Mouse (Mus musculus) hindbrain, embryonic 15.5 days (tissue): Measurements from ENCODE around the gene Olfr1499. TPM values are rescaled to one million over a fixed set of nuclear protein-coding genes. Genes with fewer than 3 reads are reported as not detected.
"Not testable (repeated sequence)": the region's sequence is repeated elsewhere in the genome, so short reads cannot be mapped to it uniquely, and the experiment has no call there.

Experiments used
- ATAC-seq: fragments of 200-750 bp; cut with Nextera tagmentation; 2 replicates; pipeline ENCODE4 v1.8.0; 2017; ENCODE audit warnings: low read depth, moderate number of reproducible peaks, moderate TSS enrichment; ENCODE audit not compliant: low FRiP score
- H3K27ac ChIP-seq: fragments of 300-500 bp; sonication (generic); replicated peaks from 2 replicates; pipeline ENCODE4 v1.5.1; 2015; ENCODE audit warnings: mild to moderate bottlenecking, inconsistent platforms
- H3K27me3 ChIP-seq: fragments of 300-500 bp; sonication (generic); 2 replicates; pipeline ENCODE4 v1.6.1; 2015; ENCODE audit warnings: control low read depth, inconsistent platforms
- H3K36me3 ChIP-seq: fragments of 300-500 bp; sonication (generic); 2 replicates; pipeline ENCODE4 v1.6.1; 2015; ENCODE audit warnings: control low read depth, inconsistent platforms
- H3K4me1 ChIP-seq: fragments of 300-500 bp; sonication (generic); replicated peaks from 2 replicates; pipeline ENCODE4 v1.6.1; 2015; ENCODE audit warnings: control low read depth, inconsistent platforms
- H3K4me2 ChIP-seq: fragments of 300-500 bp; sonication (generic); 2 replicates; pipeline ENCODE4 v1.6.1; 2015; ENCODE audit warnings: moderate library complexity, mild to moderate bottlenecking, inconsistent platforms
- H3K4me3 ChIP-seq: fragments of 300-500 bp; sonication (generic); 2 replicates; pipeline ENCODE4 v1.5.1; 2015; ENCODE audit warnings: mild to moderate bottlenecking, inconsistent platforms
- H3K9ac ChIP-seq: fragments of 300-500 bp; sonication (generic); 2 replicates; pipeline ENCODE4 v1.6.1; 2015; ENCODE audit warnings: inconsistent platforms
- H3K9me3 ChIP-seq: fragments of 300-500 bp; sonication (generic); 2 replicates; pipeline ENCODE4 v1.6.1; 2016; ENCODE audit warnings: control low read depth, inconsistent platforms
- WGBS: fragments of 180-500 bp; shearing (Covaris S2); methylation state at CpG from one replicate; pipeline ENCODE4 v1.1.7; 2015; 5-methylcytosine and 5-hydroxymethylcytosine counted together
- polyA plus RNA-seq: library from polyadenylated mRNA; unstranded; fragments of >200 nt; fragmentation: Nextera tagmentation; extraction: Ambion mirVana; gene quantifications from 2 replicates; pipeline ENCODE4 v1.2.1, GENCODE M21; 2015

The Olfr1499 gene
- polyA plus RNA-seq: not detected in 2 replicates

DNA sequence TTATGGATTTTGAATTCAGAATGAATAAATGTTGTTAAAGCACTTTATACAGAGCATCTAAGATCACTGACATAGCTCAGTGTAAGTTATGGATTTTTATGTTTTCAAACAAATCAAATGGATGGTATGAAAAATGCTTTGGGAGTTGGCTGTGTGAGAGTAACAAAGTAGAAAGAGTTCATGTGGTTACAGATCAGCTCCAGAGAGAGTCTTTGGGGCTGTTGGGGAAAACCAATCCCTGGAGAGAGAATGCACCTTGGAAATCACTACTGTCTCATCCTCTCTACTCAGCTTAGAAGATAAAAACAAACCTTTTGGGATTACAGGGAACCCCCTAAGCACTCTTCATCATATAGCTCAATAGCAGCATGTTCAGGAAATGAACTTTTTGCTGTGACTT, at the start of gene Olfr1499:
TSS of gene Olfr1499 (minus strand) at position 101 of the 400 bp plus-strand sequence.
- no peak for ATAC-seq
- H3K9me3 ChIP-seq: no peaks in the 10 kb centered on the region

GRCm38 (mm10) chr19:13861495-13861894, 42.2 kb upstream of the Olfr1499 start, which contains the start of gene Olfr1502:
TSS of gene Olfr1502 (plus strand) at chr19:13861795.
- no peak within 1 kb of the TSS for H3K27ac ChIP-seq
- H3K4me2 ChIP-seq: no peak within 1 kb of the TSS
- H3K4me1 ChIP-seq: no peaks in the 10 kb centered on the region
- no peaks in the 10 kb centered on the region for H3K27me3 ChIP-seq
- 88% methylated on average over 1 of the region's 1 CpGs for WGBS
- H3K4me3 ChIP-seq: no peak within 1 kb of the TSS
- no peak for ATAC-seq
- no peak within 1 kb of the TSS for H3K9ac ChIP-seq
- no peaks in the 10 kb centered on the region for H3K9me3 ChIP-seq
- H3K36me3 ChIP-seq: no peaks in the 10 kb centered on the region

More for the DNA sequence above, at the start of gene Olfr1499:
- H3K9ac ChIP-seq: no peak within 1 kb of the TSS
- H3K36me3 ChIP-seq: no peaks in the 10 kb centered on the region
- H3K27ac ChIP-seq: no peak within 1 kb of the TSS
- H3K4me2 ChIP-seq: no peak within 1 kb of the TSS
- H3K27me3 ChIP-seq: no peaks in the 10 kb centered on the region
- no peak within 1 kb of the TSS for H3K4me3 ChIP-seq
- no peaks in the 10 kb centered on the region for H3K4me1 ChIP-seq

GRCm38 (mm10) chr19:13850592-13850991, 31.3 kb upstream of the Olfr1499 start, which contains the start of gene Olfr1501:
TSS of gene Olfr1501 (minus strand) at chr19:13850692.
- not testable (repeated sequence) for H3K9me3 ChIP-seq, H3K9ac ChIP-seq, H3K4me2 ChIP-seq, H3K27ac ChIP-seq, H3K27me3 ChIP-seq, H3K4me3 ChIP-seq, H3K36me3 ChIP-seq, ATAC-seq, H3K4me1 ChIP-seq

DNA sequence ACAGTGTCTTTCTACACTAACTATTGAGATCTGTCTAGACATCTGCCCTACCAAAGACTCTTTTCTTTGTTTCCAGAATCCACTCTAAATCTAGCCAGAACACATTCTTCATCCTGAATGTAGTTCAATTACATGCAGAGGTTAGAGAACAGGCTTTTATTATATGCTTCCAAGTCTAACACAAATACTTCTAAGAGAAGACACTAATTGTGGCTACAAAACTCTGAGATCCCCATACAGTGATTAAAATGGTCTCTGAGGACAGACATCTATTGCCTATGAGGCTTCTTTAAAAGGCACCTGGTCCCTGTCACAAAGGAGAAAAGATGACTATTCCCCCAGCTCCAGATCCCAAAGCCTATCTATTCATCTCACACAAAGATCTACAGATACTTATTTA, 11.1 kb upstream of the Olfr1499 start, which contains the start of gene Olfr1500:
TSS of gene Olfr1500 (minus strand) at position 101 of the 400 bp plus-strand sequence.
- H3K27me3 ChIP-seq: no peaks in the 10 kb centered on the region
- no peak within 1 kb of the TSS for H3K4me3 ChIP-seq
- no peak within 1 kb of the TSS for H3K4me2 ChIP-seq
- H3K9ac ChIP-seq: no peak within 1 kb of the TSS
- no peaks in the 10 kb centered on the region for H3K9me3 ChIP-seq
- H3K27ac ChIP-seq: no peak within 1 kb of the TSS
- no peak for ATAC-seq
- no peaks in the 10 kb centered on the region for H3K36me3 ChIP-seq
- no peaks in the 10 kb centered on the region for H3K4me1 ChIP-seq

DNA sequence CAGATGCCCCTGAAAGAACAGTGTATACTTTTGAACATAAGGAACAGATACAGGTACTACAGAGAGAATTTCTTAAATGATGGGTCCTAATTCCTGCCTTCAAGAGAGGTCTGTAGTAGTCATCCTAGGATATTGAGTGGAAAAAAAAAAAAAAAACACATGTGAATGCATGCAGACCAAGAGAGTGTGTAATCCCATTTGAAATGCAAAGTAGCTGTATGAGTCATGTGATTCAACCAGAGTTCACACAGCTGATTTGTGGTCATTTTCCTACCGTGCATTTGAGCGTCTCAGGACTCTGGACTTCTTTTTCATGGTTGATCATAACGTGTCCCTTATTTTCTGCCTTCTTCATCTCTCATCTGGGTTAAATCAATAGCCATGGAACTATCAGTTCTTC, 9.2 kb upstream of the Olfr1499 start:
- no peaks in the 10 kb centered on the region for H3K36me3 ChIP-seq
- ATAC-seq: no peak
- WGBS: 80% methylated on average over 3 of the region's 3 CpGs
- H3K4me2 ChIP-seq: no peak overlapping the region
- no peak overlapping the region for H3K4me3 ChIP-seq
- no peaks in the 10 kb centered on the region for H3K9me3 ChIP-seq
- no peak overlapping the region for H3K9ac ChIP-seq
- no peak overlapping the region for H3K27ac ChIP-seq
- no peaks in the 10 kb centered on the region for H3K4me1 ChIP-seq
- H3K27me3 ChIP-seq: no peaks in the 10 kb centered on the region

- ATAC-seq: no peak
- H3K27me3 ChIP-seq: no peaks in the 10 kb centered on the region
- no peak overlapping the region for H3K4me2 ChIP-seq
- H3K4me1 ChIP-seq: no peaks in the 10 kb centered on the region
- no peak overlapping the region for H3K27ac ChIP-seq
- no peaks in the 10 kb centered on the region for H3K9me3 ChIP-seq
- H3K9ac ChIP-seq: no peak overlapping the region
- WGBS: 71% methylated on average over 5 of the region's 5 CpGs
- H3K36me3 ChIP-seq: no peaks in the 10 kb centered on the region
- H3K4me3 ChIP-seq: no peak overlapping the region
Measured at GRCm38 (mm10) chr19:13820847-13821246, 1.6 kb upstream of the Olfr1499 start.

DNA sequence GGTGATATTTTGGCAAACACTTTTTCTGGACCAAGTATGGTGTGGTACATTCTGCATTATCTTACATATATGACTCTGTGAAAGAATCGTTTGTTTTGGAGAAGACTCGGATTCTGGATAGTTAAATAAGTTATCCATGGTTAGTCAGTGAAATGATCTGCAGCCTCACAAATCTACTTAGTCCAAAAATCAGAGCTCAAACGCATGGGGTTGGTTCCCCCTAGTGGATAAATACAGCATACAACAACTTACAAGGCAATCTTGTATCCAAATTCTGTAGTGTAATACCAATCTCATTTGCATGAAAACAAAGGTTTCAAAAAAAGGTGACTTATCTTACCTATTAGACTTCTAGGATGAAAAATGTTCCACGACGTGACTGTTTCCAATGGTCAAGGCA, 420 bp downstream of the Olfr1499 start:
- Histone ChIP-seq H3K4me1 (no peaks in the 10 kb centered on the region), H3K9me3 (no peaks in the 10 kb centered on the region), H3K9ac (no peak overlapping the region), H3K27ac (no peak overlapping the region), H3K4me3 (no peak overlapping the region), H3K36me3 (no peaks in the 10 kb centered on the region), H3K4me2 (no peak overlapping the region), H3K27me3 (no peaks in the 10 kb centered on the region)
- no peak for ATAC-seq
- 35% methylated on average over 5 of the region's 5 CpGs for WGBS

DNA sequence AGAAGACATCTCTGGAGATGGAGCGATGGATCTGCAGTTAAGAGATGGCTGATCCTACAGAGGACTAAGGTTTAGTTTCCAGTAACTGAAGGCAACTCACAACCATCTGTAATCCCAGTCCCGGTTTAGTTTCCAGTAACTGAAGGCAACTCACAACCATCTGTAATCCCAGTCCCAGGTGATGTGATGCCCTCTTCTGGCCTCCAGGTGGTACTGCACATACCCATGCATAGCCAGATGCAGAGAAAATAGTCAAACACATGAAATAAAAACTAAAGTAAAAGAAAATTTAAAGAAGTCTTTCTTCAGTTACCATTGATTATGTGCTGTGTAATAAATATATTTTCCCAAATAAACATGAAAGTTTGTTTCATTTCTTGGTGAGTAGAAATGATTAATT, 6.4 kb downstream of the Olfr1499 start:
- WGBS: 66% methylated on average over 2 of the region's 2 CpGs
- no peaks in the 10 kb centered on the region for H3K9me3 ChIP-seq
- no peaks in the 10 kb centered on the region for H3K27me3 ChIP-seq
- ATAC-seq: no peak
- H3K4me2 ChIP-seq: no peak overlapping the region
- no peaks in the 10 kb centered on the region for H3K4me1 ChIP-seq
- H3K36me3 ChIP-seq: no peaks in the 10 kb centered on the region
- no peak overlapping the region for H3K27ac ChIP-seq
- H3K9ac ChIP-seq: no peak overlapping the region
- H3K4me3 ChIP-seq: no peak overlapping the region

GRCm38 (mm10) chr19:13805486-13805885, 13.8 kb downstream of the Olfr1499 start:
- WGBS: 68% methylated on average over 1 of the region's 1 CpGs

GRCm38 (mm10) chr19:13798102-13798501, 21.1 kb downstream of the Olfr1499 start, which contains the start of gene Olfr1497:
TSS of gene Olfr1497 (minus strand) at chr19:13798202.
- H3K27me3 ChIP-seq: no peaks in the 10 kb centered on the region
- H3K9me3 ChIP-seq: no peaks in the 10 kb centered on the region
- no peaks in the 10 kb centered on the region for H3K4me1 ChIP-seq
- H3K4me2 ChIP-seq: no peak within 1 kb of the TSS
- H3K36me3 ChIP-seq: no peaks in the 10 kb centered on the region
- no peak within 1 kb of the TSS for H3K9ac ChIP-seq
- H3K27ac ChIP-seq: no peak within 1 kb of the TSS
- ATAC-seq: no peak
- no peak within 1 kb of the TSS for H3K4me3 ChIP-seq

More at GRCm38 (mm10) chr19:13805486-13805885, 13.8 kb downstream of the Olfr1499 start:
- H3K36me3 ChIP-seq, H3K9me3 ChIP-seq, H3K9ac ChIP-seq, H3K4me2 ChIP-seq, H3K4me3 ChIP-seq, H3K4me1 ChIP-seq, ATAC-seq, H3K27ac ChIP-seq, H3K27me3 ChIP-seq: not testable (repeated sequence)

DNA sequence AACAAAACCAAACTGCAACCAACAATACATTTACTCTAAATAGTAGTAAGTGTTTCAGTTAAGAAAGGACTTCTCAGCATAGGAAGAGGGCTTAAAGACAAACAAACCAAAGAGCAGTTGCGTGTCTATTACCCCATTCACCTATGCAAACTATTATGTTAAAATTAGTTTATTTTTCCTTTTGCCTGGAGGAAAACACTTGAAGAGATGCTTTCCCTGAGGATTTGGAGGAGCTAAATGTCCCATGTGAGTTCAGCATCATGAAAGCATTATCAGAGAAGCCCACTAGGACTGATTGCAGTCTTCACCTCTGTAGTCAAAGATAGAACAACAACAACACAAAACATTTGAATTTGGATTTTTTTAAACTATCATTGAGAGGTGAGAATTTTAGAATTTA, 41.7 kb downstream of the Olfr1499 start, which contains the start of gene Olfr1496:
TSS of gene Olfr1496 (plus strand) at position 301 of the 400 bp plus-strand sequence.
- Histone ChIP-seq H3K4me1 (no peaks in the 10 kb centered on the region), H3K27me3 (no peaks in the 10 kb centered on the region), H3K4me2 (no peak within 1 kb of the TSS), H3K4me3 (no peak within 1 kb of the TSS), H3K9ac (no peak within 1 kb of the TSS), H3K9me3 (no peaks in the 10 kb centered on the region), H3K27ac (no peak within 1 kb of the TSS), H3K36me3 (no peaks in the 10 kb centered on the region)
- WGBS: 87% methylated on average over 1 of the region's 1 CpGs
- ATAC-seq: no peak

- Histone ChIP-seq H3K4me3 (no peak overlapping the region), H3K9me3 (no peaks in the 10 kb centered on the region), H3K9ac (no peak overlapping the region), H3K4me1 (no peaks in the 10 kb centered on the region), H3K36me3 (no peaks in the 10 kb centered on the region), H3K27ac (no peak overlapping the region), H3K4me2 (no peak overlapping the region), H3K27me3 (no peaks in the 10 kb centered on the region)
- WGBS: 92% methylated on average over 9 of the region's 9 CpGs
- ATAC-seq: no peak
Measured at GRCm38 (mm10) chr19:13768565-13769276, 50.5 kb downstream of the Olfr1499 start.

DNA sequence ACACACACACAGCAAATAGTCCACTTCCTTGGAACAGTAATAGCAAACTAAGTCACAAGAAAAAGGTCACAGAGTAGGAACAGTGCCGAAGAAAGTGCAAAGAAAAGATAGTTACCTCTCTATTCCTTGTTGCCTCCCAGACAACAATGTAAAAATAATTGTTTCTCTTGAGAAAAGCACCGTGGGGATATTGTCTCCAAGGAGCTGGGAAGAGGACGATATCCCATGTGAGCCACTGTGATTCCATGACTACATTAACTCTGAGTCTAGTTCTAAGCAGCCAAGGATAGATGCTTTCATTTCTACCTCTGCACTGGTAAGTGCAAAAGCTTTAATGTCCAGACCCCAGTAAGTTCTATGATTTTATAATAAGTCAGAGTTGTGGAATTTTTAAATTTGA, 54.9 kb downstream of the Olfr1499 start, which contains the start of gene Olfr1495:
TSS of gene Olfr1495 (plus strand) at position 301 of the 400 bp plus-strand sequence.
- Histone ChIP-seq H3K27me3 (no peaks in the 10 kb centered on the region), H3K9ac (no peak within 1 kb of the TSS), H3K27ac (no peak within 1 kb of the TSS), H3K4me1 (no peaks in the 10 kb centered on the region), H3K9me3 (no peaks in the 10 kb centered on the region), H3K36me3 (no peaks in the 10 kb centered on the region), H3K4me2 (no peak within 1 kb of the TSS), H3K4me3 (no peak within 1 kb of the TSS)
- ATAC-seq: no peak
- WGBS: 81% methylated on average over 3 of the region's 3 CpGs
